Mouse (Mus musculus): ENCODE results near the gene Rnft1. TPM values are rescaled to one million over a fixed set of nuclear protein-coding genes. Genes with fewer than 3 reads are reported as not detected.

Gene Rnft1
- total and polyA plus RNA-seq, 3 experiments: 38.1 to 42.0 TPM; not detected in 1

GRCm38 (mm10) chr11:86471785-86472184 lies 12.7 kb upstream of the Rnft1 start:
- Histone ChIP-seq H3K79me2 (ENCODE audit: control insufficient read depth, insufficient read depth, low read length, poor library complexity) (no peaks in the 10 kb centered on the region), H3K9me3 (replicated peaks; ENCODE audit: insufficient read depth, low read length) (no peaks in the 10 kb centered on the region), H3K4me3 (ENCODE audit: control insufficient read depth in 1 of 2, insufficient read depth in 1 of 2, low read depth in 2 of 2, low read length in 2 of 2) (no peak overlapping the region), H3K27ac (ENCODE audit: control insufficient read depth, low read depth, low read length) (no peak overlapping the region), H3K27me3 (ENCODE audit: control insufficient read depth in 1 of 2, insufficient read depth in 2 of 2, low read length in 2 of 2) (peaks cover 0 to 1% of the 10 kb centered on the region in 2 experiments; a peak in 3 of 4 replicates), H3K4me1 (ENCODE audit: control insufficient read depth in 1 of 2, insufficient read depth in 2 of 2, low read length in 2 of 2) (no peaks in the 10 kb centered on the region; a peak in 1 of 4 replicates), H3K9ac (ENCODE audit: control insufficient read depth, low read depth, low read length, poor library complexity, severe bottlenecking) (no peak overlapping the region), H3K36me3 (ENCODE audit: control insufficient read depth in 1 of 2, insufficient read depth in 2 of 2, low read length in 2 of 2) (no peaks in the 10 kb centered on the region)
- TF ChIP-seq MYB (IDR thresholded peaks at IDR 0.05; ENCODE audit: low read depth, low read length) (no peak), MAX (IDR thresholded peaks at IDR 0.05; ENCODE audit: low read length) (no peak), GATA1 (IDR thresholded peaks at IDR 0.05; ENCODE audit: low read depth, low read length) (no peak), HCFC1 (IDR thresholded peaks at IDR 0.05; ENCODE audit: low read depth, low read length) (no peak), TBP (IDR thresholded peaks at IDR 0.05; ENCODE audit: low read depth, low read length) (no peak), ZNF384 (IDR thresholded peaks at IDR 0.05; ENCODE audit: low read depth, low read length) (no peak), TCF12 (IDR thresholded peaks at IDR 0.05; ENCODE audit: low read depth, low read length) (no peak)
- DNase-seq (ENCODE audit: low read depth, low spot score): no peak

- Histone ChIP-seq H3K27ac (ENCODE audit: control insufficient read depth, low read depth, low read length) (no peak overlapping the region), H3K4me3 (ENCODE audit: control insufficient read depth in 1 of 2, insufficient read depth in 1 of 2, low read depth in 2 of 2, low read length in 2 of 2) (no peak overlapping the region), H3K79me2 (ENCODE audit: control insufficient read depth, insufficient read depth, low read length, poor library complexity) (no peaks in the 10 kb centered on the region), H3K36me3 (ENCODE audit: control insufficient read depth in 1 of 2, insufficient read depth in 2 of 2, low read length in 2 of 2) (no peaks in the 10 kb centered on the region), H3K9me3 (replicated peaks; ENCODE audit: insufficient read depth, low read length) (no peaks in the 10 kb centered on the region), H3K9ac (ENCODE audit: control insufficient read depth, low read depth, low read length, poor library complexity, severe bottlenecking) (no peak overlapping the region), H3K4me1 (ENCODE audit: control insufficient read depth in 1 of 2, insufficient read depth in 2 of 2, low read length in 2 of 2) (no peaks in the 10 kb centered on the region; a peak in 1 of 4 replicates), H3K27me3 (ENCODE audit: control insufficient read depth in 1 of 2, insufficient read depth in 2 of 2, low read length in 2 of 2) (peaks cover 0 to 1% of the 10 kb centered on the region in 2 experiments; a peak in 3 of 4 replicates)
- DNase-seq (ENCODE audit: low read depth, low spot score): no peak
- no peak for TF ChIP-seq UBTF (IDR thresholded peaks at IDR 0.05; ENCODE audit: borderline replicate concordance, insufficient read depth, low read depth, low read length)
- TF ChIP-seq ZMIZ1 (IDR thresholded peaks at IDR 0.05; ENCODE audit: low read depth, low read length): no peak
- no peak for TF ChIP-seq TCF12 (IDR thresholded peaks at IDR 0.05; ENCODE audit: low read depth, low read length)
- TF ChIP-seq POLR2AphosphoS2 (IDR thresholded peaks at IDR 0.05; ENCODE audit: low read length): no peak
- no peak for TF ChIP-seq BHLHE40 (IDR thresholded peaks at IDR 0.05; ENCODE audit: borderline replicate concordance, low read depth, low read length)
- no peak for TF ChIP-seq SMC3 (IDR thresholded peaks at IDR 0.05; ENCODE audit: low read depth, low read length)
- TF ChIP-seq SIN3A (IDR thresholded peaks at IDR 0.05; ENCODE audit: low read length): no peak
- no peak for TF ChIP-seq POLR2A (IDR thresholded peaks at IDR 0.05; ENCODE audit: control insufficient read depth in 1 of 2, insufficient read depth in 1 of 2, low read depth in 1 of 2, low read length in 2 of 2, poor library complexity in 1 of 2)
- TF ChIP-seq ETS1 (IDR thresholded peaks at IDR 0.05; ENCODE audit: low read depth, low read length): no peak
- TF ChIP-seq RAD21 (IDR thresholded peaks at IDR 0.05; ENCODE audit: low read depth, low read length): no peak
- no peak for TF ChIP-seq USF1 (IDR thresholded peaks at IDR 0.05; ENCODE audit: low read depth, low read length)
Measured at GRCm38 (mm10) chr11:86472771-86473171, 11.7 kb upstream of the Rnft1 start.
